Mouse (Mus musculus) thymus, postnatal 25 days (tissue): Measurements from ENCODE around the gene Gipc3.

Experiments used
- DNase-seq: peaks from one replicate; pipeline ENCODE4 v3.0.0; 2022

The Gipc3 gene

DNA sequence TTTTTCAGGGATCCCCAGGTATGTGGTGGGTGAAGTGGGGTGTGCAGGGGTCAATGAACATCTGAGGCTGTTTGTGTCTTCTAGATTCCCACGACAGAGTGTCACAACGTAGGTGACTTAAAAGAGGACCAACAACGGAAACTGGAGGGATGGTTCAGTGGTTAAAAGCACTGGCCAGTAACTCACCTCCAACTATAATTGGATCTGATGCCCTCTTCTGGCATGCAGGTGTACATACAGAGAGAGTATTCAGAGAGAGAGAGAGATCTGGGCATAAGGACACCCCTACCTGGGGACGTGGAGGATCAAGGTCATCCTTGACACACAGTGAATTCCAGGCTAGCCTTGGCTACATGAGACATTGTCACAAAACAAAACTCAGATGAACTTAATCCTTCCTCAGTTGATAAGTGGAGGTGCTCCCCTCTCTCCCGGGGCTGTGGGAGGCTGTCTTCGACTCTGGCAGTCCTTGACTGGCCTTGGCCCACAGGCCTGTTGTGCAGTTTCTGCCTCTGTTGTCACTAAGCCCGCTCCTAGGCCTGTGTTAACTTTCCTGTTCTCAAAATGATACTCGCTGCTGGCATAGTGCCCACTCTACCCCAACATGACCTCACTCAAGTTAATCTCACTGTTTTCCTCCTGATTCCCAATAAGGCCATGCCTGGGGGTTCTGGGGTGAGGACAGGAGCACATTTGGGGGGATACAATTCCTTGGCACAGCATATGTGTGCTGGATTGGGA, 1.5 kb upstream of the Gipc3 start:
- DNase-seq, result no peak

DNA sequence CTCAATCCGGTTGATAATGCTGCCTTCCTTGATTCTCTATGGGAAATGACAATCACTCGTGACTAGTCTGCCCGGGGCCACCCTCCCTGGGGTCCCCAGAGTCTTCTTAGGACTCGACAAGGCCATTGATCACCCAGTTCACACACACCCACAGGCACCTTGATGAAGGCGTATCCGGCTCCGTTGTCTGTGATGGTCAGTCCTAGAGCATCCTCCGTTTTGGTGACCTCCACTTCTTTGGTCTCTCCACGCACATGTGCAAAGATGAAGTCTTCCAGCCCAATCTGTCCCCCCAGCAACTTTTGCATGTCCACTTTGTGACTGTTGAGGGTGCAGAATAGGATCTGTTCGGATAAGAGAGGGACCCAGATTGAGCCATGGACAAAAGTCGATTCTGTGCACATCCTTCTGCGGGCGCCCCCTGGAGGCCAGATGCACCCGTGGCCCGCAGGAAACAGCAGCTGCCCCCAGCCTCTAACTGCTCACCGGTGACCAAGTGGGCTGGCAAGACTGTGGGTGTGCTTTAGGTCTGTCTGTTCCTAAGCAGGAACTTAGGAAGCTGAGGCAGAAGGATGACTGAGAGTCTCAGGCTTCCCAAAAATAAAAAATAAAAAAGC, 1.6 kb downstream of the Gipc3 start:
- DNase-seq, result peak; percentile 83

DNA sequence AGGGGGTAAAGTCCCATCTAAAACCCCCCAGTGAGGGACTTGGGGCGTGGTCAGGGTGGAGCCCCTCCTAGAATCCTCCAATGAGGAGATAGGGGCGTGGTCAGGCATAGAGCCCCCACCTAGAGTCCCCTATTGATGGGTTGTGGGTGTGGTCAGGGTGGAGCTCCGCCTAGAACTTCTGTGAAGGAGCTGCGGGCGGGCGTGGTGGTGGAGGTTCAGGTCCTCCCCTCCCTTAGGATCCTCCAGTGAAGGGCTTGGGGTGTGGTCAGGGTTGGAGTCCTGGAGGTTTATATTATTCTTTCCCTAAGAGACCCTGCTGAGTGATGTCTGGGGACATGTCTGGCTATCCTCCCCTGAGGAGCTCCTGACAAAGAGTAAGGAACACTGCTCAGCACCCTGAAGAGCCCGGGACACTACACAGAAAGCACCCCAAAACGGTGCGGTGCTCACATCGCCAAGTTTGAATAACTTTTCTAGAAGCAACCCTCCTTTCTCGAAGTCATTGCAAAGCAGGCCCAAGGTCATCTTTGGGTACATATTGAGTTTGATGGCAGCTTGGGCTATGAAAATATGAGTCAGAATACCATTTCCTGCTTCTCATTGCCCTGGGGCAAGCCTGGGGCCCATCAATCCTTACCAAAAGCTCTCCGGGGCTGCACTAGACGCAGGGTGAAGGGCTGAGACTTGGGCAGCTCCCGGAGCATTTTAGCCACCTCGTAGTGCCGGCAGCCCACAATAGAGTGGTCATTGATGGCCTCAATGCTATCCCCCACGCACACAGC, 2.3 kb downstream of the Gipc3 start:
- DNase-seq, result no peak

DNA sequence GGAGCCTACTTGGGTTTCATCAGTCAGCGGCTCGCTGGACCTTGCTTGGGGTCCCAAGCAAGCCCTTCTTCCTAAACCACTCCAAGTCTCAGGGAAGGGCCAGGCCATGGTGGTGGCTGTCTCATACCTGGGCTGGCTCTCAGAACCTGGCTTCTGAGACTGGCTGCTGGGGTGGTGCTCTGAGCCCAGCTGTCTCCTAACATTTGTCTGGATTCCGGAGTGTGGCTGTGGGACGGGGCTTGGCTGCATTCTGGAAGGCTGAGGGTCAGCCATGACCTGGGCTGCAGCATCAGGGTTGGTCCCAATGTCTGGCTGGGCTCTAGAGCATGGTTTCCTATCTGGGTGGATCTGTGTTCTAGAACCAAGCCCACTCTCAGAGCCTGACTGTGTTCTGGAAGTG, 6.5 kb downstream of the Gipc3 start:
- DNase-seq, result no peak

DNA sequence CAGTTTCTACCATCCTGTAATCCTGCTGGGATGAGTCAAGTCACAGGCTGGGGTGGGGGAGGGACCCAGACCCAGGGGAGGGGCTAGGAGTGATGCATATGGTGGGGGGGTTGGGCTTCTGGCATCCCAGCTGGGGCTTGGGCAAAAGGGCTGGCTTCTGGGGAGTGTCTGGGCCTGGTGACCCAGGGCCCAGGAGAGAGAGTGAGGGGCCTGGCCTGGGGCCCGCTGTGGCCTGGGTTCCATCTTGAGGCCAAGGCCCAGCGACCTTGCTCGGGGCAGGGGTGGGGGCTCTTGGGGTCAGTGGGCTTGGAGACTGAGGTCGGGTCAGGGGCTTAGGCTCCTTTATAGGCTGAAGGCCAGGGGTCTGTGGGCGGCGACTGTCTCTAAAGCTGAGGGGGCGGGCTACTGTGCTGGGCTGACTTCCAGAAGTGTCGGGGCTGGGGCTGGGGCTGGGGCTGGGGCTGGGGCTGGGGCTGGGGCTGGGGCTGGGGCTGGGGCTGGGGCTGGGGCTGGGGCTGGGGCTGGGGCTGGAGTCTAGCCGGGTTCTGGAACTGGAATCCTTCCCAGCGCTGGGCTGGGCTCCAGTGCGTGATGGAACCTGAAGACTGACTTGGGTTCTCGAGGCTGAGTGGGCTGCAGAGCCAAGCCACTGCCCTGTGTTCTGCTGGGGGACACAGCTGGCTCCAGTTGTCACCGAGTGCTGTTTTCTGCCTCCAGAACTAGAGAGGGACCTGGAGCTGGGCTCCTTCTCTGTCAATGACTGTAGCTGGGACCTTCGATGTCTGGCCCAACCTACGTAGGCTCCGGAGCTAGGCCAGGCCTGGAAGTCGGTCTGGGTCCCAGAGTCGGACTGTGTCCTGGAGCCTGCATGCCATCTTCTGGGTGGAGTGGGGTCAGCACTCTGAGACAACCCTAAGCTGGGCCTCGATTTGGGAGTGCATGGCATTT, 7.4 kb downstream of the Gipc3 start:
- DNase-seq, result no peak

DNA sequence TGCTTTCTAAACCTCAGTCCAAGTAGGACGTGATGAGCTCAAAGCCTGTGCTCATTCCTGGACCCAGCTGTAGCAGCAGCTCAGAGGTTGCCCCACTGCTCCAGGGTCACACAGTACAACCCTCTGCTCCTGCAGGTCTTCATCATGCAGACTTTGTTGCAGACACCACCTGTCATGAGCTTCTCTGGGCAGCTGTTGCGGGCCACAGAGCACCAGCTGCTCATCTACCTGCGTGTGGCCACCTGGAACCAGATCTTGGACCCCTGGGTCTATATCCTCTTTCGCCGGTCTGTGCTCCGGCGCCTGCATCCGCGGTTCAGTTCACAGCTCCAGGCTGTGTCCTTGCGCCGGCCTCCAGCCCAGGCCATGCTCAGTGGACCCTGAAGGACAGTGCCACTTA, 8.7 kb downstream of the Gipc3 start:
- no peak for DNase-seq

DNA sequence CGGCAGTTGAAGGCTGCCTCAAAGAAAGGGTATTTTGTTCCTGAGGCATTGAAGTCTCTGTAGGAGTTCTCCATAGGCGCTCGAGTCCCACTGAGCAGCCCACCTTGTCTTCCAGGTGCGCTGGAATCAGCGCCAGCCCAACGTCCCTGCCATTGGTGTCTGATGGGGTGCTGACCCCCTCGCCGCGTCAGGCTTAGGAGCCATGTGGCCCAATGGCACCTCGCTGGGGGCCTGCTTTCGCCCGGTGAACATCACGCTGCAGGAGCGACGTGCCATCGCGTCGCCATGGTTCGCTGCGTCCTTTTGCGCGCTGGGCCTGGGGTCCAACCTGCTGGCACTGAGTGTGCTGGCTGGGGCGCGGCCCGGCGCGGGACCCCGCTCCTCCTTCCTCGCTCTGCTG, 10.8 kb downstream of the Gipc3 start:
- no peak for DNase-seq

DNA sequence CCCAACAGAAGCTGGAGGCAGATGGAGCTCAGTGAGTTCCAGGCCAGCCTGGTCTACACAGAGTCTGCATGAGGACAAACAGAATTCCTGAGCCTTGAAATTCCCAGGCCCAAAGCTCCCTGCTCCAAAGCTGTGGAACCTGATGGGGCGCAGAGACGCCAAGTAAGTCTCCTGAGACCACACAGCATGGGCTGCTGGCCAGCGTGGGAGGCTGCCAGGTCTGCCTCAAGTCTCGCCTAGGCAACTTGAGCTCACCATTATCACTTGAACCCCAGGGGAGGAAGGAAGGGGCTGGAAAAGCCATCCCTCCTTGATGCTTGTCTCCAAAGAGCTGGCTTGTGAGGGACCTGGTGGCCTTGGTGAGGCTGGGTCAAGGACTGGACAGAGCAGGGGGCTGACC, 13.1 kb downstream of the Gipc3 start:
- DNase-seq, result no peak

DNA sequence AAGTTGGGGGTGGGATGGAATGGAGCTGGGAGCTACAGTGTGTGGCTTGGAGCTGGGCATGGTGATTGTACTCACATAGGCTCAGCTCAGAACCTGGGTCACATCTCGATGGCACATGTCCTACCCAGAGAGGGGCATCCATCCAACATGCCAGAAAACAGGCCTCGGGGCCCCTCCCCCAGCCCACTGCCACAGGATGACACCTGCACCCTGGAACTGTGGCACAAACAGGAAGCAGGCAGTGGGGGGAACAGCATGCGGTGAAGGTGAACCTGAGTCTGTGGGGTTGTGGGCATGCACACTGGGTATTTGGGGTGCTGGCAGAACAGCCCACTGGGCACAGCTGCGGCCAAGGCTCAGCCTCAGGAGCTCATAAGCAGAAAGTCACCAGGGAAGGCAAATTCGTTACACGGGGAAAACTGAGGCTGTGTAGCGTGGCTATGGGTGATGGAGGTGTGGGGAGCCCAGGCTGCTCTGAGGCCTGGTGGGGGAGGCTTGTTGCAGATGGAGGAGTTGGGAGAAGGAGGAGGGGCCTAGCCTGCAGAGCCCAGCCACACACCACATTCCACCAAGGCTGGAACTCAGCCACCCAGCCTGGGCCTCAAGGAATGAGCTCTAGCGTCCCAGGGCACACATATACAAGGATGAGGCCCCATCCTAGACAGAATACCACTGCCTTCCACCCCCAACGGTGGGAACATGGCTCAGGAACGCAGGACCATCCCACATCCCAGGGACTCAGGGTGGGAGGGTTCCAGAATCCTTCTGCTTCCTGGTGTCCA, 13.7 kb downstream of the Gipc3 start:
- peak; percentile 90 for DNase-seq

DNA sequence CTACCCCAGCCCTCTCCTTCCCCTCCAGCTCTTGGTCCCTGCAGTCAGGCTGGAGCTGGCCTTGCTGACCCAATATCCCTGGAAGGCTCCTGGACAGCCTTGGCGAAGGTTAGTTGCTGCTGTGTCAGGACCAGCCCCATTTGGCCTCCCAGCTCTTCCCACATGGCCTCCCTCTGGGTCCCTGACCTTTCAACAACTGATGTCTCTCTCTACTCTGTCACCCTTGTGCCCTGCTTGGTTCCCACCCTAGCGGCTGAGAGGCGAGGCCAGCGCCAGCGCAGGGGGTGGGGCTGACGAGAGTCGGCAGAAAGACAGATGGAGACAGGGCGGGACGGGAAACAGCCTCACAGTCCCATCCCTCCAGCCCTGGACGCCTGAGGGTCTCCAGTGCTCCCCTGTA, 14.7 kb downstream of the Gipc3 start, which contains the start of gene Tbxa2r:
Gene Tbxa2r, plus strand, starts transcription at position 346 of the 400 bp plus-strand sequence.
- peak; percentile 91 for DNase-seq

DNA sequence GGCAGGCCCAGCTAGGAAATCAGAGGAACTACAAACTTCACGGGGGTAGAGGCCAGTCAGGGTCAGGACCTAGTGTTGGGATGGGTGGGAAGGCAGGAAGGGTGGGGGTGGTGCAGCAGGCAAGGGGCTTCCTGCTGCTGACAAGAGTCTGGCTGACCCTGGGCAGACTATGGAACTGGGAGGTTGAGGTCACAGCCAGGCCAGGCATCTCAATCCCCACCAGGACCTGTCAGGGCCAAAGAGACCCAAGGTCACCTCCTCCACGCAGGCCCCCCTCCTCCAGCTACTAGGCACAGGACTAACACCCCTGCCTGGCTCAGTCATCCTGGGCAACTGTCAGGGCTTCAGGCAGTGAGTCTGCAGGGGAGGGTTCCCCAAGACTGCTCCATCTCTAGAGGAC, 15.1 kb downstream of the Gipc3 start:
- DNase-seq, result no peak

DNA sequence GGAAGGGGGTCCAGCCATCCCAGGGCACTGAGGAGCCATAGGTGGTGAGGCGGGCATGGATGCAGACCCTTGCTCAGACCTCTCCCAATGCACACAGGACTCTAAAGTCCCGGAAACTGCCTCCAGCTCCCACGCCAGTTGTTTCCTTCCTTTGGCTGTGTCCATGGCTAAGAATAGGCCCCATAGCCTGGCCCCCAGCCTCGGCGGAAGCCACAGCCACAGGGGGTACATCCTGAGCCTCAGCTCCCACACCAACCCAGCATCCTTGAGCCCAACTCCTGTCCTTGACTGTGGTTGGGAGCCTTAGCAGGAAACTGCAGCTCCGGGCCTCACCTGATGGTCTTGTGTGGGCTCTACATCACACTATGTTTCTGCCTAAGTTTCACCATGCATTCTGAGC, 16.2 kb downstream of the Gipc3 start:
- no peak for DNase-seq

DNA sequence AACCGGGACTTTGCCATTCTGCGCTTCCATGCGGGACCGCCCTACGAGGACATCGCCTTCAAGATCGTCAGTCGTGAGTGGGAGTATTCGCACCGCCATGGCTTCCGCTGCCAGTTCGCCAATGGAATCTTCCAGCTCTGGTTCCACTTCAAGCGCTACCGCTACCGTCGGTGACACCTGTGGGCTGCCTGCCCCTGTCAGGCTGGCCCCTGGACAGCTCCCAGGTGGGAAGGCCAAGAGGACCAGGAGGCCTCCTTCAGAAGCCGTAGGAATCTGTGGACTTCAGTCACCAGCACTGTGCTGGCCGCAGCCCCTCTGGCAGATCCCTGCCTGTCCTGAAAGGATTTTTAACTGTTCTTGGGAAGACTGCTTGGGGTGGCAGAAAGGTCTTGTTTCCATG, 17.3 kb downstream of the Gipc3 start:
- no peak for DNase-seq

DNA sequence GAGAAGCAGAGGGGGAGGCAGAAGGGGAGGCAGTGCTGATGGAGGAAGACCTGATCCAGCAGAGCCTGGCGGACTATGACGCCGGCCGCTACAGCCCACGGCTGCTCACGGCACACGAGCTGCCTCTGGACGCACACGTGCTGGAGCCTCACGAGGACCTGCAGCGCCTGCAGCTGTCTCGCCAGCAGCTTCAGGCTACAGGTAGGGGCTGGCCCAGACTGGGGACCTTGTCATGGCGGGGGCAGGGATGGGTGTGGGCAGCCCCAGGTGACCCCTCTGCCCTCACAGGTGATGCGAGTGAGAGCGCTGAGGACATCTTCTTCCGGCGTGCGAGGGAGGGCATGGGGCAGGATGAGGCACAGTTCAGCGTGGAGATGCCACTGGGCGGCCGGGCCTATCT, 17.9 kb downstream of the Gipc3 start:
- no peak for DNase-seq

DNA sequence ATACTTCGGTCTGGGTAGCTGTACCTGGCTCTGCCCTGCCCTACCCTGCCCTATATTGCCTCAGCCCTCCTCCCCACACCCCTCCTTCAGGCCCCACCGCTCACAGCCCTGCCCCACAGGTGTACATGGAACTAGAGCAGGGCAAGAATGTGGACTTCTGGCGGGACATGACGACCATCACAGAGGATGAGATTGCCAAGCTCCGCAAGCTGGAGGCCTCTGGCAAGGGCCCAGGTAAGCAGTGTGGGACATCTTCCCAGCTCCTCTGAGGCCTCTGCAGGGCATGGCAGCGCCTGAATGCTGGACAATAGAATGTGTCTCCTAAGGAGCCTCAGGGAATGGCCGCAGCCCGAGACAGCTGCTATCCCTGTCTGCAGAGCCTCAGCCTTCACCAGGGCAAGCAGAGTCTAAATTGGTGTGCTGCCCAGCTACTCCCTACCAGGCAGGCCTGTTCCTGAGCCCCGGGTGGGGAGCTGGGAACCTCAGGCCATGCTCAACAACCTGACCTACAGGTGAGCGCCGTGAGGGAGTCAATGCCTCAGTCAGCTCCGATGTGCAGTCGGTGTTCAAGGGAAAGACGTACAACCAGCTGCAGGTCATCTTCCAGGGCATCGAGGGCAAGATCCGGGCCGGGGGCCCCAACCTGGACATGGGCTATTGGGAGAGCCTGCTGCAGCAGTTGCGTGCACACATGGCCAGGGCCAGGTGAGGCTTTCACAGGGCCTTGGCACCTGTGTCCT, 19.1 kb downstream of the Gipc3 start:
- no peak for DNase-seq

DNA sequence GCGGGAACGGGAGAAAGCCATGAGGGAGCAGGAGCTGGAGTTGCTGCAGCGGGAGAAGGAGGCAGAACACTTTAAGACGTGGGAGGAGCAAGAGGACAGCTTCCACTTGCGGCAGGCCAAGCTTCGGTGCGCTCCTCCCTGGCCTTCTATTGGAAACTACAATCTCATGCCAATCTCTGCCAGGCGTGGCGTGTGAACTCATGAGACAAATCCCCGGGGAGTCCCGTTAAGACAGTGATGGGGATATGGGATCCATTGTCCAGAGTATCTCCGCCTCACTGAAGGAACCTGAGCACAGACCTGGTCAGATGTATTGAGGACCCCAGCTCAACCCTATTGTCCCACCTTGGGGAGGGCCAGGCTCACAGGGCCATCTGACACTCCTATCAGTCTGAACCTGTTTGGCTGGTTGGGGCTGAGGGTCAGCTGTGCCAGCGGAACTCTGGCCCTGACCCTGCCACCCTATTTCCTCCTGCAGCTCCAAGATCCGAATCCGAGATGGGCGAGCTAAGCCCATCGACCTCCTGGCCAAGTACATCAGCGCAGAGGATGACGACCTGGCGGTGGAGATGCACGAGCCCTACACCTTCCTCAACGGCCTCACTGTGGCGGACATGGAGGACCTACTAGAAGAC, 19.8 kb downstream of the Gipc3 start:
- no peak for DNase-seq

DNA sequence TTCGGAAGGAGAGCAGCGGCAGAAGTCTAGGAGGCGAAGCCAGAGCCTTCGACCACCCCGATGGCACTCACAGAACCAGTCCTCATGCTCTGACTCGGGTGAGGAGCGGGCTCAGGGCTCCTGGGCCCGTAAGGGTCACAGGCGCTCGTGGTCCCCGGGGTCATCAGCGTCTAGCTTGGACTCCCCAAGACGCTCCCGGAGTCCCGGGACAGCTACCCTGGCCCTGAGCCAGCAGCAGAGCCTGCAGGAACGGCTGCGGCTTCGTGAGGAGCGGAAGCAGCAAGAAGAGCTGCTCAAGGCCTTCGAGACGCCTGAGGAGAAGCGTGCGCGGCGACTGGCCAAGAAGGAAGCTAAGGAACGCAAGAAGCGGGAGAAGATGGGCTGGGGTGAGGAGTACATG, 20.6 kb downstream of the Gipc3 start:
- no peak for DNase-seq

DNA sequence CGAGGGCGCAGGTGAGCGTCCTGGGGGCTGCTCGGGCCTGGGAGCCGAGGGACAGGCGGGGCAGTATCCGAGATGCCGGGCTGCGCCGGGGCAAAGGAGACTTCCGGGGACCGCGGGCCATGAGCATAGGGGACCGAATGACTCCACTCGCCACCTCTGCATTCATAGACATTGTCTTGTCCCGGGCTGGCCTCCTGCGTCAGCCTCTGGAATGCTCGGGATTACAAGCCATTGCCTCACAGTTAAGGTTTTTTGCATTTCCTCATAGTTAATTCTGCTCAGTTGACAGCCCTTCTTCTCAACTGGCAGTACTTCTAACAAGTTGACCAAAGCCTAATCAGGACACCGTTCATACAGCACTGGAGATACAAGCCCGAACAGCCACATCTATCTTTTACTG, 21.6 kb downstream of the Gipc3 start:
- no peak for DNase-seq

DNA sequence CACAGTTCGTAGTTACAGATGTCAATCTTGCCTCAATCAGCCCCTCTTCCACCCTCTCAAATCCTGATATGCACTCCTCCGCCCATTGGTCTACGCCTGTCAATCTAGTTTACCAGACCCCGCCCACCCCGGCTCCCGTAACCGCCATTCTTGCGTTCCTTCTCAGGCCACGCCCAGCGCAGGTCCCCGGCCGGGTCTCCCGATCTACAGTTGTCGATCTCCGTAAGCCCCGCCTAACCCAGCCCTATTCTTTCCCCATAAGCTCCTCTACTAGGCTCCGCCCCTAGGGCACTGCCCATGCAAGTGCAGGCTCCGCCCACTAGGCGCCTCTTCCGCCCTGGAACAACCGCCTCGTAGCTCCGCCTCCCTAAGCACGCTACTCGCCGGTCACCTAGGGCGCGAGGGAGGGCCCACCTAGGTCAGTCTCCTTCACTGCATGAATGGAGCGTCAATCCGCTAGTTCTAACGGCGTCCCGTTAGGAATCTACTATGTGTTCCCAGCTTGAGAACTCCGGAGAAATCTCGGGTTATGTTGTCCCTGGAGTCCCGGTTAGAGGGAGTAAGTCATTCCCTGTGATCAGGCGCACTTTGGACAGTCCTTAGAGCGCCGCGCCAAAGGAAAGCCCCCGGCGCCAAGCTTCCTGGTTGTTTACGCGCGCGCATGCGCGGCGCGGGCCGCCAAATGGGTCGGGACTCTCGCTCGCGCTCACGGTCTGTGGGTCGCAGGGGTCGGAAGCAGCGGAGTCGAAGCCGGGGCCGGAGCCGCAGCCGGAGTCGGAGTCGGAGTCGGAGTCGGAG, 22.3 kb downstream of the Gipc3 start, which contains the start of gene Cactin:
Gene Cactin, plus strand, starts transcription at position 554 of the 798 bp plus-strand sequence.
- DNase-seq, result peak; percentile 99
